Mouse (Mus musculus) adrenal gland, adult (tissue): ENCODE results near the gene Ccdc190.

Experiments used
- DNase-seq, 2 experiments: peaks; one replicate each; pipeline ENCODE4 v3.0.0; 2022 to 2023; ENCODE audit warnings: low spot score in 1 of 2; ENCODE audit not compliant: inconsistent age in 2 of 2

The Ccdc190 gene

GRCm38 (mm10) chr1:169928454-169928971 is at the start of gene Ccdc190:
Gene Ccdc190 (plus strand): TSS chr1:169928648.
- DNase-seq = peak in 1 of 2 experiments; percentile 53

GRCm38 (mm10) chr1:169879060-169879459 is 49.4 kb upstream of the Ccdc190 start:
- DNase-seq = no peak

DNA sequence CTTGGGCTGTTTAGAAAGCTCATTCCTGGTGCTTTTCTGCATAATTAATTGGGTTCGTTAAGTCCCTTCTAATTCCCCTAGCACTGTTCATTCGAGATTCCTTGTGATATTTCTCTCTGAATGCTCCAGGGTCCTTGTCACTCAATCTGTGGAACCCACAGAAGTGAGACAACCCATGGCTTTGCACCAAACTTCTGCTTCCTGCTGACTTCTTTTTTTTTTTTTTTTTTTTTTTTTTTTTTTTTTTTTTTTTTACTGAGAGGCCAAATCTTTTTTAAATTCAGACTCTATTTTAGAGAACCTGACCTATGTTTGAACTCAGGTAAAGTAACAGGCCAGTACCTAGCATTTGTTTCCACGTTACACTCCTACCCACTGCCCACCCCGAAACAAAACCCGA is 48.3 kb upstream of the Ccdc190 start:
- DNase-seq = no peak

DNA sequence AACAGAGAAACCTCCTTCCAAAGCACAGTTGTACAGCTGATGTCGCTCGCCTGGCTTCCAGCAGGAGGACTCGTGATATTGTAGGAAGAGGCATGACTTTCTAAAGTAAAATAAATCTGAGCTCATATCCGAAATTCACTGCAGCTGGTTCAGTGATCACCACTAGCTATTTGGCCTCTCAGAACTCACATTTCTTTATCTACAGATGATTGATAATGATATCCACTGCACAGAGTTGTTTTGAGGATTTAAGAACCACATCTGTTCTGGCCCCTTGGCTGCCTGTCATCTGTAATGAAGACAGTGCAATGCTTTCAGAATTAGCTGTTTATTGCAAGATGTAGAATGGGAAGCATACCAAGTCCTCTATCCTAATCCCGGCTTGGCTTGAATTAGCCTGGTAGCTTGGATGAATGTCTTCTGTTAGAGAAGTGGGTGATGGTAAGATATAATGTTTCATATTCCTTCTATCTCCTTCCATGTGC is 45.3 kb upstream of the Ccdc190 start:
- no peak for DNase-seq

DNA sequence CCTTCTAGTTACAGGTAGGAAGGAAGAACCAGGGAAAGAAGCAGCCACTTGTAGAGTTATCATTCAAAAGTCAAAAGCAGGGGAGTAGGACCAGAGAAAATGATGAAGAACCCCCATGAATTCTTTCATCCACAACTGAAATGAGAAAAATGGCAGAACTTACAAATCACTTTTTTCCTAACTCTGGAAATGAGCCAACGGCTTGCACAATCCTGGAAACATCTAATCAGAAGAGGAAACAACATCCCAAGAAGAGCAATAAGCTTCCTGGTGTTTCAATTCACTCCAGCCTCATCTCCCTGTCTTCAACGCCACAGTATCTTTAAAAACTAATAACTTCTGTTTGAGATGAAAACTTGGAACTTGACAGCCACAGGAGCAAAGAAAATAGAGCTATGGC is 39.2 kb upstream of the Ccdc190 start:
- DNase-seq = no peak

DNA sequence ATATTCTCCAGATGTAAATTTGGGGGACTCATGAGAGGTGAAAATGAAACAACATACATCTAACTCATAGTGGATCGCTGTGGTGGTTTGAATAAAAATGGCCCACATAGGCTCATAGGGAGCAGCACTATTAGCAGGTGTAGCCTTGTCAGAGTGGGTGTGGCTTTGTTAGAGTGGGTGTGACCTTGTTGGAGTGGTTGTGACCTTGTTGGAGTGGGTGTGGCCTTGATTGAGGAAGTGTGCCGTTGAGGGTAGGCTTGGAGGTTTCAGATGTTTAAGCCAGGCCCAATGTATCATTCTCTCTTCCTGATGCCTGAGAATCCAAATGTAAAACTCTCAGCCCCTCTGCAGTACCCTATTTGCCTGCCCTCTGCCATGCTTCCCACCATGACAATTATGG is 34.5 kb upstream of the Ccdc190 start:
- DNase-seq = no peak

GRCm38 (mm10) chr1:169895686-169896085 is 32.8 kb upstream of the Ccdc190 start:
- no peak for DNase-seq

- no peak for DNase-seq
Observed at GRCm38 (mm10) chr1:169897916-169898315, 30.5 kb upstream of the Ccdc190 start.

DNA sequence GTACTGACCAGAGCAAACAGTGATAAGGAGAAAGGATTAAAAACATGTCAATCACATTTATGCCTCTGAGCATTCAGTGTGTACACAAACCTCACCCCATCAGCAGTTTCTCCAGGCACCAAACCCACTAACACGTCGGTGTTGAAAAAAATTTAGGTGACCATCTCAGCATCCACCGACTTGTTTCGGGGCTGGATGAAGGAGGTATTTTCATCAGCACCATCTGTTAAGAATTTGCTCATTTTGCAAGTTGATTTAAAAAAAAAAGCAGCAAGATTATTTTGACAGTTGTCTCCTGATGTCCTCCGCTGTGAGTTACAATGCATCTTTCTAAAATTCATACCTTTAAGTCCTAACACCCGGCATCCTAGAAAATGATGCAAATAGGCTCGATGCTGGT is 29.8 kb upstream of the Ccdc190 start:
- no peak for DNase-seq

DNA sequence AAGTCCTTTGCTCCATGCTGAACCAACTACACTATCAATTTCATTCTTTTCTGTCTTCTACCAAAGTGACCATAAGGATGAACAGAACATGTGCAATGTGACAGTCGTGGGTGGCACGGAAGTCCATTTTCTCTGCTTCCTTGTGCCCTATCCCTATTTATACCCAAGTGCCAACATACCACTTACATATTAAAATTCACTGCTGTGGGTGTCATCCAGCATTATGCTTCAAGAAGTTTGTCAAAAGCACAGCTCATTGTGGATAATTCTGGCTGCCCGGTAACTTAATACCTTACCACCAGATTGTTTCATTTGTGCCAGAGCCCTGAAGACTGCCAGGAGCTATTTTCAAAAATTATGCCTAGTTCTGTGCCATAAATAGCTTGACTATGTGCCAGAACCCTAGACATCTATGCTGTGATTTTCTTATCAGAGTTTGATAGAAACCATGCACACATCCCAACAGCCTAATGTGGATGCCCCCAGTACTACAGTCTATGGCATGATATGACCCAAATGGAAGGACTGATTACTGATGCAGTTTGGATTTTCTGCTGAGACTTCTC is 27.6 kb upstream of the Ccdc190 start:
- no peak for DNase-seq

- DNase-seq = no peak
Observed at GRCm38 (mm10) chr1:169909163-169909562, 19.3 kb upstream of the Ccdc190 start.

DNA sequence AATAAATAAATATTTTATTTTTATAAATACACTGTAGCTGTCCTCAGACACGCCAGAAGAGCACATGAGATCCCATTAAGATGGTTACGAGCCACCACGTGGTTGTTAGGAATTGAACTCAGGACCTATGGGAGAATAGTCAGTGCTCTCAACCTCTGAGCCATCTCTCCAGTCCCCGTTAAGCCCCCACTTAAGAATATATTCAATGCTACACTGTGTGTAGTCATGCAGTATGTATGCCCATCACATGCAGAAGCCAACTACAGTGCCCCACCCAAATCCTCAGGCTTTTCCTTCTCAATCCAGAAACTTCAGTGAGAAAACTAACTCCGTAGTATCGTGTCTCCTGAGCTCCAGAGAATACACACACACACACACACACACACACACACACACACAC is 18.8 kb upstream of the Ccdc190 start:
- DNase-seq = no peak

DNA sequence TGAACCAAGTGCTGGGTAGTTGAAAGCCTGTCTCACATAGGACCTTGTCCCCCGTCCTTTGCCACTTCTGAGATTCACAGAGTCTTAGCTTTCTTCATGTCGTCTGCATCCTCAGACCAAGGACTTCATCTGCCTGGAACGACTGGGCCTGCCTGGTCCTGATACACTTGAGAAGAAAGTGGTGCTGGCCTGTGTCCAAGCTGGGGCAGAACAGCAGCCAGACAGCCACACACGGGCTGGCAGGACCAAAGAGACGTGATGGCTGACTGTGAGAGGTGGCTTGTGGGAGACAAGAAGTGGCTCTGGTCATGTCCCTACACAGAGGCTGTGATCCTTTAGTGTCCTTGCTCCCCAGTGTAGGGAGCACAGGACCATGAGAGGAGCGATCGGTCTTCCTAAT is 17.7 kb upstream of the Ccdc190 start:
- DNase-seq = no peak

DNA sequence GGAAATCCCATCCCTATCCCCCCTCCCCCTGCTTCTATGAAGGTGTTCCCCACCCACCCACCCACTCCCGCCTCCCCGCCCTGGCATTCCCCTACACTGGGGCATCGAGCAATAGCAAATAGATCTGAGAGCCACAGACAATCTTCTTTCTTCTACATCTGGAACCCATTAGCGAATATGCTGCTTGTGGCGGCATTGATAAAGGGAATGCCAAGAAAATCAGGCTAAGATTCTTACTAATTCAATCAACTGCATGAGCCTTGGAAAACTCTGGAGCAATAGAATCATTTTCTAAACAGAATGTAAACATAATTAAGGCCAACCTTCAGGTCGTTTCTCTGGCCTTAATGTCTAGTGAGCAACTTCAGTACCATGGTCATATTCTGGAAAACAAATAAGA is 16.9 kb upstream of the Ccdc190 start:
- no peak for DNase-seq

- peak; percentile 27 to 67 for DNase-seq
Observed at GRCm38 (mm10) chr1:169916659-169917058, 11.8 kb upstream of the Ccdc190 start.

GRCm38 (mm10) chr1:169917115-169917796 is 11.2 kb upstream of the Ccdc190 start:
- DNase-seq = peak in 1 of 2 experiments; percentile 45

DNA sequence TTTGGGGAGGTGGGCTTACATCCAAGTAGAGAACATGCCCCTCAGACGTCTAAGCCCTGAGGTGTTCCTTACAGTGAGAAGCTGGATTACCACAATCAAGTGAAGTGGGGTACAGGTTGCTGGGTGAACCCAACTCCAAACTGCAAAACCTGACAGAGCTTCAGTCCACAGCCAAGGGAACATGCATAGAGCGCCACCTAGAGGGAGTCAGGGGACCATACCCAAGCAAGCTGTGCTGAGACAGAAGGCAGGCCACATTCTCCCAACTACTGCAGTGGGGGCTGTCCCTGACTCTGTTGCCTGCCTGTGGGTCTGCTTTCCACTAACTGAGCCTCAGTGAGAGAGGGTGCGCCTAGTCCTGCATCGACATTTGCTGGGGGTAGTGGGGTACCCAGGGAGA is 10.4 kb upstream of the Ccdc190 start:
- peak; percentile 70 to 90 for DNase-seq

- peak; percentile 62 to 93 for DNase-seq
Observed at GRCm38 (mm10) chr1:169919211-169919610, 9.2 kb upstream of the Ccdc190 start.

DNA sequence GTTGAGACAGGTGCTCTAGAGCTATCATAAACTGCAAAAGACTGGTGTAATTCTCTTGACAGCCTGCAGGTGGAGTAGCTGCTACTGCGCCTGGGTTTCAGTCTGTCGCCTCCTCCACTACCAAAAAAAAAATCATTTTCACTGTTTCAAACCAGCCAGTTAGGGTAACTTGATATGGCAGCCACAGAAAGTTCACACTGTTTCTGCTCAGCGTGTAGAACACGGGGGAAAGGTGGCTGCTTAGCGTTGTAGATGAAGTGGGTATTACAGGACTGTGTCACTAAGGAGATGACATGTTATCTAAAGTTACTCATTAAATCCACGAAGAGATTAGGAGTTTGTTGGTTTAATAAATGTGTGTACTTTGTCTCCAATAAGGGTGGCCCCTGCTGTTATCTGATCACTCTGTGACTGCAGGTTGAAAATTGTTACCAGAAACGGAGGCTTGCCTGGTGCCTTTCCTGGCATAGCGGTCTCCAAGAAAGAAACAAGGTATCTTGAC is 6.7 kb upstream of the Ccdc190 start:
- peak in 1 of 2 experiments; percentile 73 for DNase-seq

- DNase-seq = peak in 1 of 2 experiments; percentile 62
Observed at GRCm38 (mm10) chr1:169924567-169924966, 3.9 kb upstream of the Ccdc190 start.

DNA sequence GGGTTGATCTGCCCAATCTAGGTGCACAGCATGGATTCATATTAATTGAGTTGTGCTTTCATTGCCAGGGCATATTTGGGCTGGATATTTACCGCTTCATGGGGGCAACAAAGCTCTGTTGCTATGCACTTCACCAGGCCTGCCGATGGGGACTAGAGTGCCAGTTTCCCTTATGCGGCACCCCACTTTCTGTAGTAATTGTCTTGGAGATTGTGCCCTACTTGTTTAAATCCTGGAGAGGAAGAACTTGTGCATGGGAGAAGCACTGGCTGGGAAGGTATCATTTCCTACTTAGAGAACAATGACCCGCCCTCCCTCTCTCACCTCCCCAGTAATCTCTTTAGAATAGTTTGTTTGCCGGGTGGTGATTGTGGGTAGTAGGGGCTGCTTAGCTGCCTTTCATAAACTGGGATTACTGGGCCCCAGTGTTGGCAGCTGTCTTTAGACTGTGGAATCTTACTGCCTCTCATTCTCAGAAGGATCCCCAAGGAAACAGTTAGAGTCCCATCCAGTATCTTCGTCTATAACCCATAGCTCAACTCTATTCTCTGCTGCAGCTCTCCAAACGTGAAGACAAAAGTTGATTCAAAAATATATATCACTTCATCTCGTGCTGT is 587 bp upstream of the Ccdc190 start:
- no peak for DNase-seq

DNA sequence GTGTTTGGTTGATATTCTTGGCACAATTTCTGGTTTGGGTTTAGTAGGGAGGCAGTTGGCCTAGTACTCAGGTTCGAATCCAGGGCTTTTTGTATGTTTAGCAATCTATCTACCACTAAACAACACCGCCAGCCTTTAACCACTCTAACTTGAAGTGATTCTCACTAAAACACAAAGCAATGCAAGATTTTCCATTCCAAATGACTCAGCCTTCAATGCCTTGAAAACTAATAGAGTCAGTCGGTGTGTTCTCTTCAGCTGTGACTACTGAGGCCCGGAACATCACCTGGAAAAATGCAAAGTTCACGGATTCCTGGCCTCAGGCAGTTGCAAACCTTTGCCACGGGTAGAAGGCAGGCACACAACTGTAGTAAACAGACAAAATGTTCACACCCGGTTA is 3.2 kb downstream of the Ccdc190 start:
- DNase-seq = no peak
